Mouse (Mus musculus): ENCODE results near the gene Gzmn.
"Not testable (repeated sequence)": the region's sequence is repeated elsewhere in the genome, so short reads cannot be mapped to it uniquely, and the experiment has no call there.

The Gzmn gene

DNA sequence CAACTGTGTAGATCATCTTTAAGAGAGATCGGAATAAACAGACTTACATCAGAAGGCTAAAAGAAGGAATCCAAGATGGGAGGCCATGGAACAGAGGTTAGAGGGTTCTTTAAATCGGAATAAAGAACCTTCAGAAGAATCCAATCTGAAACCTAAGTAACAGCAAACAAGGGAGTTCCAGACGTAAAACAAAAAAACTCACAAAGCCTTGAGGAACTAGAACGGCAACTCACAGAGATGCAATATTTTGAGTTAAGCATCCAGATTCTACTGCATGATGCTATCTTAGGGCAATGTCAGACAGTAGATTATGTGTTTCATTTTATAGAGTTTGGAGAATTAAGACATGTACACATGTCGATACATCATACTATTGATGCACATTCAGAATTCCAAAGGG lies at the start of gene Gzmn:
Gene Gzmn (minus strand): TSS at position 101 of the 400 bp plus-strand sequence.
- DNase-seq (ENCODE audit: low read depth) = no peak

DNA sequence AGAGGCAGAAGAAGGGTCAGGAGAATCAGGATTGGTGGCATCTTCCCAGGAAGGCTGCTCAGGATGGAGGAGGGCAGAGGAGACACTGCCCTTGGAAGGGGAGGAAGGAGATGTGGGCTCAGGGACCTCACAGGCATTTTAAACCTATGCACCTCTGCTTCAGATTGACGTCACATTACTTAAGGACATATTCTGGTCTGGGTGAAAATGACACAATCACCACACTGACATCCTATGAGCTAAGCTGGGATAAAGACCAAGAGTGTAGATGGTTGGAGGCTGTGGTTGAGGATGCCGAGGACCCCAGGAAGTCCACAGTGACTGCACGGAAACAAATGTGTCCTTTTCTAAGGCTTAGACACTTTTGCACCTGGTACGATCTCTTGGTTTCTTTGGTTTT lies 36.9 kb upstream of the Gzmn start, which contains the start of gene Gzmf:
Gene Gzmf (minus strand): TSS at position 101 of the 400 bp plus-strand sequence.
- no peak for DNase-seq (ENCODE audit: low read depth)

DNA sequence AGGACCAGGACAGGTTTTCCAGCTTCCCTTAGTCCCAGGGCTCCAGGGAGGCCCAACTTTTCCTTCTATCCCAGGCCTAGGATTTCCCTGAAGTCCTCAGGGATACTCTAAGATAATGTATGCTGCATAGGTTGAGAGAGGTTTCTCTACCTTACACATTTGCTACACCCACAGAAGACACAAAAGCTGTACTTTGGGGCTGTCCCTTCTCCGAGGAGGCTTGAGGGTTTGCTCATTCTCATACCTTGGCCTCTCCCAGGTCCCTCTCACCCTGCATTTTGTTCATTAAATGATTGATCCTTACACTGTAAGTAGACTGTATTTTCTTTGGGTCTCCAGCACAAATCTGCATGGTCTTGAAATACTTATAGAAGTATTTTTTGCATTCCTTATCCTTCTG lies 31.2 kb upstream of the Gzmn start:
- DNase-seq (ENCODE audit: low read depth) = no peak

DNA sequence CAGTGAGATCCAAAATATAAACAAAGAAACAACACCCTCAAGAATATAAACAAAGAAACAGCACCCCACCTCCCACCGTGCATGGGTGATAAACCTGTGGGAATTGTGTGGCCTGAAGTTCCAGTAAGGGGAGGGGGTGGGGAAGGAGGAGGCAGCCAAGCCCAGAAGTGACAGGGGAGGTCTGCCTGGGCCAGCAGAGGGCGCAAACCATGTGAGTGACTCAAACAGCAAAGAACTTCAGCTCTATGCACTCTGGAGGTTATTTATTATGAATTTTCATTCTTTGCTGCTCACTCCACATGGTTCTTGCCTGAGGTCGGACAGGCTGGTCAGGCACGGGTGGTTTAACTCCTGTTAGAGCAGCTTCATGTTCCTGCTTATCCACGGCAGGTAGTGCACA lies 30.6 kb upstream of the Gzmn start:
- peak; percentile 9 for DNase-seq (ENCODE audit: low read depth)

DNA sequence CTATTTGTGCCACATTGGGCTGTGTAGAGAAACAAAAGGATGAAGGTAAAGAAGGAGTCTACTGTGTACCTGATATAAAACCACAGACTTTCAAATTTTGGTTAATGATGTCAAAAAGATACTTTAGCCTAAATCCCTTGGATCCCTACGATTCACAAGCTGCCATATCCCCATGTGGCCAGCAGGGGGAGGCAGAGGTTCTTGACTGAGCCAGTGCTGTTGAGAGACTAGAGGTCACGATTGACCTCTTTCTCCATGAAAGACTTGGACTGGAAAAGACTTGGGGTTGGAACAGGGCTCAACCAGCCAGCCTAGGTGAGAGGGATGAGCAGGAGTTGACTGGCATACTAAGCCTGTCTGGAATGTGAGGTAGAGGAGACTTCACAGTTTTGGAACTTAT lies 29.6 kb upstream of the Gzmn start:
- DNase-seq (ENCODE audit: low read depth) = peak; percentile 16

DNA sequence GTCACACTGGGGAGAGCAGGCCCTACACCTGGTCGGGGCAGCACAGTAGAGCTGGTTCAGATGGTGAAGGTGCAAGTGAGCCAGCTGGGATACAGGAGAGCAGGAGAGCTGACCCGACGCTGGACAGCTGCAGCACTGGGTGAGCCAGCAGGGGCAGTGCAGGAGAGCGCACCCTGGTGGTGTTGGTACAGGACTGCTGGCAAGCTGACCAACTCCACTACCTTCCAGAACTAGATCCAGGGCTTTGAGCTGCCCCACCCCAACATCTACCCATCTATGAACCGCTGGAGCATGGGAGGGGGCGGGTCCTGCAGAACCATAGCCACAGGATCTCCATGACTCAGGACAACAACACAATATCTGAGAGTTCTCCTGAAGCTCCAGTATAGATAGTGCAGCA lies 12.5 kb upstream of the Gzmn start:
- no peak for DNase-seq (ENCODE audit: low read depth)

DNA sequence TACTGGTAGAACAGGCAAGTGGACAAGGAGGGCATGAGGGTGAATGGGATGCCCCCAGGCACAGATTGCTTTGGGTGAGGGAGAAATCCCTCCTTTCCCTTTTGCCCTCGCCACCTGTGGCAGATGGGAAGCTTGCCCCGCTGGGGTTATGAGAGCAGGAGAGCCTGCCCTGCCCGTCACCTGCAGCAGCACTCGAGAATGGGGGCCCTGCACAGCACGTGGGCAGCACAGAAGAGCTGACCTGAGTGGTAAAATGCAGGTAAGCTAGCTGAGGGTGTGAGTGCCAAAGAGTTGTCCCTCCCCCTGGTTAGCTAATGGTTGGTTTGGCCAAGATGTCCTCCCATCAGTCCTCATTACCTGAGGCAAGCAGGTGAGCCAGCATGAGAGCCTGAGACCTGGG lies 12.1 kb upstream of the Gzmn start:
- DNase-seq (ENCODE audit: low read depth) = no peak

DNA sequence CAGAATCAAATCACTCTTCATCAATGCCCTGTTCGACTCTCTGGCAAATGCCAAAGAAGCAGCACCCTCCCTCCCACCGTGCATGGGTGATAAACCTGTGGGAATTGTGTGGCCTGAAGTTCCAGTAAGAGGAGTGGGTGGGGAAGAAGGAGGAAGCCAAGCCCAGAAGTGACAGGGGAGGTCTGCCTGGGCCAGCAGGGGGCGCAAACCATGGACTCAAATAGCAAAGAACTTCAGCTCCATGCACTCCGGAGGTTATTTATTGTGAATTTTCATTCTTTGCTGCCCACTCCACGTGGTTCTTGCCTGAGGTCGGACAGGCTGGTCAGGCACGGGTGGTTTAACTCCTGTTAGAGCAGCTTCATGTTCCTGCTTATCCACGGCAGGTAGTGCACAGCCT lies 3.3 kb upstream of the Gzmn start:
- DNase-seq (ENCODE audit: low read depth) = peak; percentile 0

DNA sequence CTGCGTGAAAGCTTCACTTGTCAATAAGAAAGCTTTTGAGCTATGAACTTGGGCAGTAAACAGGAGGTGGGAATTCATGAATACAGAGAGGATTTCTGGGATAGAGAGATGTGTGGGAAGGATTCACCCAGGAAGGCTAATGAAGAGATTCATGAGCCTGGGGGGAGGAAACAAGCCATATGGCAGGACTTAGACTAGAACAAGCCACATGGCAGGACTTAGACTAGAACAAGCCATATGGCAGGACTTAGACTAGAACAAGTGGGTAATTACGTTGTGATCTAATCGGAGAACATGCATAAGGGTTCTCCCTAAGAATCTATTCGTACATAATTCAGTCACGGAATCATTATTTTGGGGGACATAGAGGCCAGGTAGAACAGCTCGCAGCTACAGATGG lies 1.0 kb downstream of the Gzmn start:
- DNase-seq (ENCODE audit: low read depth) = no peak

DNA sequence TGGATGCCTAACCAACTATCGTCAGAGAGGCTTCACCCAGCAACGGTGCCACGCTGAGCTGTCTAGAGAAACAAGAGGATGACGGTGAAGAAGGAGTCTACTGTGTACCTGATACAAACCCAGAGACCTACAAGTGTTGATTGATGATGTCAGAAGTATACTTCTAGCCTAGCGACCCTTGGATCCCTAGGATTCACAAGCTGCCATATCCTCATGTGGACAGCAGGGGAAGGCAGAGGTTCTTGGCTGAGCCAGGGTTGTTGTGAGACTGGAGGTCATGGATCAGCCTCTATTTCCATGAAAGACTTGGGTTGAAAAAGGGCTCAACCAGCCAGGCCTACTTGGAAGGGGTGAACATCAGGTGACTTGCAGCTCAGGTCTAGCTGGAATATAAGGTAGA lies 1.7 kb downstream of the Gzmn start:
- DNase-seq (ENCODE audit: low read depth) = no peak

DNA sequence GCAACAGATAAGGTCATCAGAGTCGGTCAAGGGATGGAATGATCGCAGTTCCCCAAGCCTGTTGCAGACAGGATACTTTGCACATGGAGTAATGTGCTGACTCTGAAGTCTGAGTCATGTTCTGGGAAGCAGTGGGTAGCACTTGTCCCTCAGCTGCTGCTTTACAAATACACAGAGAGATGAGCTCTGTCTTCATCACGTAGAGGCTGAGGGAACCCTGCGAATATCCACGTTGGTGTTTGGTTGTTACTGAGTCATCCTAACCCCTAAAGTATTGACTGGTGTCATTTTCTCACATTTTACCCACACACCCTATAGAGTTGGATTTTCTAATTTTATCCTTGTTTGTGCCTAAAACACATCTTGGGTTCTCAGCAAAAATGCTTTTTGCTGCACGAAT lies 6.4 kb downstream of the Gzmn start:
- DNase-seq (ENCODE audit: low read depth) = no peak

DNA sequence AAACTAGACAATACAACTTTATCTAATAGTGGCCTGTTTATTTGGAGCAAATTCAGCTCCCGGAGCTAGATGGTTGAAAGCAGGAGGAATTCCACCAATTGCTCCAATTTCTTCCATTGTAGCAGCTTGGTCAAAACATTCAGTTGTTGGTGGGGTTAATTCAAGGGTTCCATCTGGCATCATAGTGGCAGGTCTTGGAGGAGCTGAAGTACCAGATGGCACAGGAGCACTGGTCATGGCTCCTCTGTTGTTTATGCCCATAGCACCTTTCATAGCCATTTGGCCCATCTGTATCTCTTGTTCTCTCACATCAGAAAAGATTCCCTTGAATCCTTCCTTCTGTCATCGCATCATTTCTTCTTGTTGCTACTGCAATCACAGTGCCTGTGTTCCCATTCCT lies 12.3 kb downstream of the Gzmn start:
- no peak for DNase-seq (ENCODE audit: low read depth)

DNA sequence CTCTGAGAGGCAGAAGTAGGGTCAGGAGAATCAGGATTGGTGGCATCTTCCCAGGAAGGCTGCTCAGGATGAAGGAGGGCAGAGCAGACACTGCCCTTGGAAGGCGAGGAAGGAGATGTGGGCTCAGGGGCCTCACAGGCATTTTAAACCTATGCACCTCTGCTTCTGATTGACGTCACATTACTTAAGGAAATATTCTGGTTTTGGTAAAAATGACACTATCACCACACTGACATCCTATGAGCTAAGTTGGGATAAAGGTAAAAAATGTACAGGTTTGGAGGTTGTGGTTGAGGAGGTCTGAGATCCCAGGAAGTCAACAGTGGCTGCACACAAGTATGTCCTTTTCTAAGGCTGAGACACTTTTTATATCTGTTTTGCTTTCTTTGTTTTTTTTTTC lies 14.9 kb downstream of the Gzmn start, which contains the start of gene Gzmg:
Gene Gzmg (minus strand): TSS at position 101 of the 400 bp plus-strand sequence.
- not testable (repeated sequence) for DNase-seq (ENCODE audit: low read depth)

DNA sequence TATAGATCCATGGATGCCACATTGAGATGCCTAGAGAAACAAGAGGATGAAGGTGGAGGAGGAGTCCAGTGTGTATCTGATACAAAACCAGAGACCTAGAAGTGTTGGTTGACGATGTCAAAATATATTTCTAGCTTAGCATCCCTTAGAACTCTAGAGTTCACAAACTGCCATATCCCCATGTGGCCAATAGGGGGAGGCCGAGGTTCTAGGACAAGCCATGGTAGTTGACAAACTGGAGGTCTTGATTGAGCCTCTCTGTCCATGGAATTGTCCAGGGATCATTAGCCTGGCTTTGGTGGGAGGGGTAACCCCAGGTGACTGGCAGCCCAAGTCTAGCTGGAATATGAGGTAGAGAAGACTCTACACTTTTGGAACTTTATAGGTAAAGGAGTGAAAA lies 19.1 kb downstream of the Gzmn start:
- DNase-seq (ENCODE audit: low read depth) = no peak

DNA sequence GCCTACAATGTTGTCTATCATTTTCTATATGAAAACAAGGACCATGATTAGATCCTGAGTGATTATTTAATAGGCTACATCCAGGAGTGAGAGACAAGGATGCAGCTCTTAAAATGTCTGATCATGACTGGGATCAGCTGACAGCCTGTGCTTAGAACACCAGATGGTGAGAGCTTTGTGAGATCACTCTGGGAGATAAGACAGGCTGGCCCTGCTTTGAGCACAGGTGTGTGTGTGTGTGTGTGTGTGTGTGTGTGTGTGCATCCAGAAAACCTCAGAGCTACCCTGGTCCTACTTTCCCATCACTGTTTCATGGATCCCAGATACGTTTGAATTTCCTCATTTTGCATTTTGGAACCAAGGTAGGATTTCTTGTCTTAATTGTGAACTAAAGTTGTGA lies 40.7 kb downstream of the Gzmn start:
- not testable (repeated sequence) for DNase-seq (ENCODE audit: low read depth)

DNA sequence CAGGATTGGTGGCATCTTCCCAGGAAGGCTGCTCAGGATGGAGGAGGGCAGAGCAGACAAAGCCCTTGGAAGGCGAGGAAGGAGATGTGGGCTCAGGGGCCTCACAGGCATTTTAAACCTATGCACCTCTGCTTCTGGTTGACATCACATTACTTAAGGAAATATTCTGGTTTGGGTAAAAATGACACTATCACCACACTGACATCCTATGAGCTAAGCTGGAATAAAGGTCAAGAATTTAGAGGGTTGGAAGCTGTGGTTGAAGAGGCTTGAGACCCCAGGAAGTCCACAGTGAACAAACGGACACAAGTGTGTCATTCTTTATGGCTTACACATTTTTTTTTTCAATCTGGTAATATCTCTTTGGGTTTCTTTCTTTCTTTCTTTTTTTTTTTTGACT lies 41.9 kb downstream of the Gzmn start, which contains the start of gene Gzmd:
Gene Gzmd (minus strand): TSS at position 101 of the 400 bp plus-strand sequence.
- not testable (repeated sequence) for DNase-seq (ENCODE audit: low read depth)

DNA sequence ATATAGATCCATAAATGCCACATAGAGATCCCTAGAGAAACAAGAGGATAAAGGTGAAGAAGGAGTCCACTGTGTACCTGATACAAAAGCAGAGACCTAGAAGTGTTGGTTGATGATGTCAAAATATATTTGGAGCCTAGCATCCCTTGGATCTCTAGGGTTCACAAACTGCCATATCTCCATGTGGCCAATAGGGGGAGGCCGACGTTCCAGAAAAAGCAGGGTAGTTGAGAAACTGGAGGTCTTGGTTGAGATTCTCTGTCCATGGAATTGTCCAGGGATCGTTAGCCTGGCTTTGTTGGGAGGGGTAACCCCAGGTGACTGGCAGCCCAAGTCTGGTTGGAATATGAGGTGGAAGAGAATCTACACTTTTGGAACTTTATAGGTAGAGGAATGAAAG lies 46.1 kb downstream of the Gzmn start:
- DNase-seq (ENCODE audit: low read depth) = no peak

DNA sequence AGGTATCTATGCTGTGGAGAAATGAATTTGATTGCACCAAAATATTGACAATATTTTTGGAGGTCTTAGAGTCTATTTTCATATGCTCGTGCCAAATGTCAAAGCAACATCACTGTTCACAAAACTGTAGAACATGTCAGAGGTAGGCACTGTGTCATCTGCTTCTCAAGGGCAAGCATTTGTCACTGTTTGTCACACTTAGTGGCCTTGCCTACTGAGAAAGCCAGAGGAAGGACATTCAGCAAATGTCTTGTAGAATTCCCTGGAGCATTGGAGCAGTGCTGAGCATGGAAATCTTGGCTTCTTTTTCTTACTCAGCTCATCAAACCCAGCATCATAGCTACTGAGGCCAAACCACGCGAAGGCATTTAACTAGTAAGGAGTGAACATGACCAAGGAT lies 50.9 kb downstream of the Gzmn start:
- DNase-seq (ENCODE audit: low read depth) = no peak

DNA sequence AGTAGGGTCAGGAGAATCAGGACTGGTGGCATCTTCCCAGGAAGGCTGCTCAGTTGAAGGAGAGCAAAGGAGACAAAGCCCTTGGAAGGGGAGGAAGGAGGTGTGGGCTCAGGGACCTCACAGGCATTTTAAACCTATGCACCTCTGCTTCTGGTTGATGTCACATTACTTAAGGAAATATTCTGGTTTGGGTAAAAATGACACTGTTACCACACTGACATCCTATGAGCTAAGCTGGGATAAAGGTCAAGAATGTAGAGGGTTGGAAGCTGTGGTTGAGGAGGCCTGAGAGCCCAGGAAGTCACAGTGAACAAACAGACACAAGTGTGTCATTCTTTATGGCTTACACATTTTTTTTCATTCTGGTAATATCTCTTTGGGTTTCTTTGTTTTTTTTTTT lies 53.9 kb downstream of the Gzmn start, which contains the start of gene Gzme:
Gene Gzme (minus strand): TSS at position 101 of the 400 bp plus-strand sequence.
- no peak for DNase-seq (ENCODE audit: low read depth)
